ENCODE assay signal across 24 mouse cellular contexts in genomic region chr6:115832152-115832850, GRCm38 (mm10). TPM values are rescaled to one million over a fixed set of nuclear protein-coding genes. Genes with fewer than 3 reads are reported as not detected.
"Had no signal": no experiment of that assay in that cellular context is flagged by ENCODE, and none has a peak within 500 bp of the region (broad histone marks: within the 10 kb centered on the region; RNA-seq: fewer than 3 reads in every experiment).

No protein-coding gene starts in this region.

- H3K27me3 ChIP-seq: kidney, embryonic 15.5 days; limb, embryonic 12.5 days; limb, embryonic 15.5 days; midbrain, embryonic 13.5 days; neural tube, embryonic 13.5 days; stomach, embryonic 15.5 days had no signal

- DNase-seq: kidney, adult 8-10 months; kidney, postnatal 10 days; kidney, postnatal 36 days; layer of hippocampus, postnatal 36 days; left cerebral cortex, postnatal 4 days; lung, adult 2 months; lung, postnatal 14 days; lung, postnatal 4 days; retina, postnatal 1 day; right cerebral cortex, postnatal 25 days; spleen, adult 18-20 months; thymus, postnatal 25 days had no signal

- H3K4me2 ChIP-seq: kidney, embryonic 15.5 days; limb, embryonic 12.5 days; limb, embryonic 15.5 days; midbrain, embryonic 13.5 days; neural tube, embryonic 13.5 days; stomach, embryonic 15.5 days had no signal

- H3K36me3 ChIP-seq: limb, embryonic 12.5 days; limb, embryonic 15.5 days; midbrain, embryonic 13.5 days; neural tube, embryonic 13.5 days; stomach, embryonic 15.5 days had no signal

- H3K9ac ChIP-seq: kidney, embryonic 15.5 days; limb, embryonic 12.5 days; limb, embryonic 15.5 days; midbrain, embryonic 13.5 days; neural tube, embryonic 13.5 days; stomach, embryonic 15.5 days had no signal

- H3K4me3 ChIP-seq: kidney, embryonic 15.5 days; left cerebral cortex, adult 2 months; limb, embryonic 12.5 days; limb, embryonic 15.5 days; midbrain, embryonic 10.5 days; midbrain, embryonic 13.5 days; myocyte; neural tube, embryonic 13.5 days; stomach, embryonic 15.5 days had no signal

- H3K27ac ChIP-seq: kidney, embryonic 15.5 days; left cerebral cortex, adult 2 months; limb, embryonic 12.5 days; limb, embryonic 15.5 days; midbrain, embryonic 10.5 days; midbrain, embryonic 13.5 days; neural tube, embryonic 13.5 days; stomach, embryonic 15.5 days had no signal

- H3K4me1 ChIP-seq: kidney, embryonic 15.5 days; limb, embryonic 12.5 days; limb, embryonic 15.5 days; stomach, embryonic 15.5 days had no signal

- ATAC-seq: inflammation-experienced regulatory T-cells, adult 6 months; midbrain, embryonic 13.5 days; midbrain, embryonic 16.5 days had no signal

- H3K9me3 ChIP-seq: kidney, embryonic 15.5 days; limb, embryonic 12.5 days; limb, embryonic 15.5 days; midbrain, embryonic 10.5 days; midbrain, embryonic 13.5 days; neural tube, embryonic 13.5 days; stomach, embryonic 15.5 days had no signal

RNA-seq across cellular contexts. Expression of gene Efcab12, which starts 5.9 kb away (rescaled TPM):
- total RNA-seq: monocyte, adult 5-6 weeks had no signal
- polyA plus RNA-seq: myocyte had no signal
